Mouse (Mus musculus): ENCODE data around the gene Abcc4. TPM values are rescaled to one million over a fixed set of nuclear protein-coding genes. Genes with fewer than 3 reads are reported as not detected.

Gene Abcc4
- polyA plus RNA-seq (2017; shearing (Covaris generic)), result 19.3 TPM

DNA sequence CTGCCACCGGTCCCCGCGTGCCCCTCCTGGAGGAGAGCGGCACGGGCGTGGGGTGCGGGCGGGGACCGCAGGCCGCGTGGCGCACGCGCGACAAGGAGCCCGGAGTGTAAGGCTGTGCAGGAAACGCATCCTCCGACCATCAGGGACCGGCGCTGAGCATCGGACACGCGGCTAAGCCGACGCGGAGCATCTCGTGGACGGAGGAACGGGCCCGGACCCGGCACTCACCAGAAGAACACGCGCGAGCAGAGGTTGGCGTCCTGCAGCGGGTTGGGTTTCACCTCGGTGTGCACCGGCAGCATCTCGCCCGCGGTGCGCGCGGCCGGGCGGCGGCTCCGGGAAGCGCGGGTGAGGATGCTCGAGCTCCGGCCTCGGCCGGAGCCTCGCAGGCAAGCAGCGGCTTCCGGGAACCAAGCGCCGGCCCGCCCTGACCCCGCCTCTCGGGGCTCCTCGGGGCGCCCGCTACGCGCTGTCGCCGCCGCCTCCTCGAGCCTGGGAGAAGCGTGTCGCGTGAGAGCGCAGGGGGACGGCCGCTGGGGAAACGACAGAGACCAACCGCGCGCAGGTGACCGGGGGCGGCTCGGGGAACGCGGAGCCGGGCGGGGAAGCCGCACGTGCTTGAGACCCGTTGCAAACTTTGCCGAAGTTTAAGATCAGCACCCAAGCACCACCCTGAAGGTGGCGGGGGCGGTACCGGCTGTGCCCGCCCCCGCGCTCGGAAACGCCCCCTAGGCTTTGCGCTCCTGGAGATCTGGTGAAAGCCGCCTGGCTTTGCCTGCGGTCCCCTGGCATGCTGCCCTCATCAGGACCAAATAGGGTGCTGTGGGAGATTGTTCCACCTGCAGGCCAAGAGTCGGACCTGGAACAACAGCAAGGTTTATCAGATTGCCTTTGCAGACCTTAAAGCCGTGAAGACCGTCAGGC, at the start of gene Abcc4:
Gene Abcc4 (minus strand): TSS at position 412 of the 924 bp plus-strand sequence.

Other genes with a start within 250 kb of the Abcc4 start
- gene Cldn10, start 81.7 kb upstream of the Abcc4 start, polyA plus RNA-seq (2017; shearing (Covaris generic)), result 1.7 TPM
- gene Dzip1, start 219.2 kb upstream of the Abcc4 start, polyA plus RNA-seq (2017; shearing (Covaris generic)), result 14.3 TPM
- 42.5 TPM for gene Dnajc3, start 231.8 kb upstream of the Abcc4 start, polyA plus RNA-seq (2017; shearing (Covaris generic))

All from inflammation-experienced regulatory T-cells, adult 16 weeks (primary cell).